ENCODE assay signal across 14 mouse cellular contexts in the genomic region with DNA sequence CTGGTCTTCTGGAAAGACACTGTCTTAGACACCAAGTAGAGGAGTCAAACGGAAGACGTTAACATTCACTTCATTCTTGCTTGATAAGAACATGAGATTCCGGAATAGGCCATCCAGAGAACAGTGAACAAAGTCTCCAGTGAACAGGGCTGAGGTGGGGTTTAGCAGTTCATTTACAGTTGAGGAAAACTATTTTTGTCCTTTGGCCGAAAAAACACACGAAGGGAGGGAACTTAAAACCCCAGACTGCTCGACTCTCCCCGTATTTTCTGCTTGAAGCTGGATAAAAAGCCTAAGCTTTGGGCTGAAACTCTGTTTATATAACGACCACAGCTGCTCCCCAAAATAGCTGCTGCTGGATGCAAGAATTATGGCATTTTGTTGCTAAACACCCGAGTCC.
DNase-seq lines count a peak whose midpoint lies in the region; ATAC-seq lines count a peak whose summit lies in the region.
"Had no signal": no experiment of that assay in that cellular context is flagged by ENCODE, and none has a peak within 500 bp of the region (broad histone marks: within the 10 kb centered on the region; RNA-seq: fewer than 3 reads in every experiment).

No protein-coding gene starts in this region.

- H3K9me3 ChIP-seq in heart, embryonic 15.5 days (replicated peaks): no peaks in the 10 kb centered on the region
- H3K9me3 ChIP-seq in neural tube, embryonic 15.5 days (replicated peaks): no peaks in the 10 kb centered on the region
- H3K9me3 ChIP-seq in limb, embryonic 15.5 days: no peaks in the 10 kb centered on the region
- H3K9me3 ChIP-seq: hindbrain, embryonic 10.5 days; midbrain, embryonic 15.5 days had no signal

- H3K4me1 ChIP-seq in heart, embryonic 15.5 days (replicated peaks): peaks cover 45% of the 10 kb centered on the region
- H3K4me1 ChIP-seq in neural tube, embryonic 15.5 days: peaks cover 21% of the 10 kb centered on the region
- peaks cover 51% of the 10 kb centered on the region for H3K4me1 ChIP-seq in limb, embryonic 15.5 days
- H3K4me1 ChIP-seq: hindbrain, embryonic 10.5 days had no signal

- no peak for ATAC-seq in heart, embryonic 15.5 days (replicated peaks; ENCODE audit: insufficient number of reproducible peaks, insufficient read depth, low FRiP score, low read depth)
- ATAC-seq in neural tube, embryonic 15.5 days (ENCODE audit: low FRiP score): no peak
- ATAC-seq in limb, embryonic 15.5 days (ENCODE audit: insufficient number of reproducible peaks, low FRiP score, low TSS enrichment, low read depth): no peak
- ATAC-seq: midbrain, embryonic 15.5 days had no signal

- no peaks in the 10 kb centered on the region for H3K27me3 ChIP-seq in heart, embryonic 15.5 days
- no peaks in the 10 kb centered on the region for H3K27me3 ChIP-seq in neural tube, embryonic 15.5 days (replicated peaks)
- no peaks in the 10 kb centered on the region for H3K27me3 ChIP-seq in limb, embryonic 15.5 days
- H3K27me3 ChIP-seq: midbrain, embryonic 15.5 days had no signal

- intact Hi-C loops in heart, postnatal 36 days (cut with DNase I): no loop called here

- H3K4me3 ChIP-seq in heart, embryonic 15.5 days: no peak overlapping the region
- no peak overlapping the region for H3K4me3 ChIP-seq in neural tube, embryonic 15.5 days (replicated peaks)
- H3K4me3 ChIP-seq in limb, embryonic 15.5 days: no peak overlapping the region
- H3K4me3 ChIP-seq: hindbrain, embryonic 10.5 days; midbrain, embryonic 15.5 days had no signal

- H3K27ac ChIP-seq in heart, embryonic 15.5 days: peak overlapping the region; percentile 69; the same call in 1 of the 2 replicates
- peak overlapping the region; percentile 48; the same call in 1 of the 2 replicates for H3K27ac ChIP-seq in neural tube, embryonic 15.5 days (replicated peaks)
- peak overlapping the region; percentile 84 for H3K27ac ChIP-seq in limb, embryonic 15.5 days
- H3K27ac ChIP-seq: hindbrain, embryonic 10.5 days; liver, embryonic 14.5 days had no signal

- H3K9ac ChIP-seq in heart, embryonic 15.5 days: no peak overlapping the region
- H3K9ac ChIP-seq in neural tube, embryonic 15.5 days (replicated peaks): no peak overlapping the region
- no peak overlapping the region for H3K9ac ChIP-seq in limb, embryonic 15.5 days
- H3K9ac ChIP-seq: liver, embryonic 14.5 days; midbrain, embryonic 15.5 days had no signal

- no peak for DNase-seq in heart, postnatal 36 days
- no peak for DNase-seq in neural tube, embryonic 10.5 days (ENCODE audit: extremely low spot score, low spot score)
- no peak for DNase-seq in thymus, postnatal 36 days
- no peak for DNase-seq in spleen, postnatal 14 days (ENCODE audit: low spot score in 2 of 2)
- DNase-seq: adrenal gland, postnatal 10 days; gastrocnemius, postnatal 25 days; kidney, adult 8-10 months; right cerebral cortex, postnatal 14 days had no signal

- 39% methylated on average over 9 of the region's 9 CpGs for WGBS in heart, embryonic 15.5 days
- WGBS in neural tube, embryonic 15.5 days: 81% methylated on average over 9 of the region's 9 CpGs
- 45% methylated on average over 9 of the region's 9 CpGs for WGBS in limb, embryonic 15.5 days

- H3K4me2 ChIP-seq in heart, embryonic 15.5 days: no peak overlapping the region
- no peak overlapping the region for H3K4me2 ChIP-seq in neural tube, embryonic 15.5 days
- peak overlapping the region; percentile 4; the same call in 1 of the 2 replicates for H3K4me2 ChIP-seq in limb, embryonic 15.5 days
- H3K4me2 ChIP-seq: midbrain, embryonic 15.5 days had no signal

- H3K36me3 ChIP-seq in heart, embryonic 15.5 days: 0 out of 2 replicates have a peak, but pooled peaks cover 4% of the 10 kb centered on the region
- H3K36me3 ChIP-seq in neural tube, embryonic 15.5 days: no peaks in the 10 kb centered on the region
- peaks cover 5% of the 10 kb centered on the region; the same call in 1 of the 2 replicates for H3K36me3 ChIP-seq in limb, embryonic 15.5 days
- H3K36me3 ChIP-seq: midbrain, embryonic 15.5 days had no signal
